14 mouse cellular contexts compared by ENCODE assay signal in genomic region chr7:65279277-65279676, GRCm38 (mm10).
DNase-seq lines count a peak whose midpoint lies in the region; ATAC-seq and TF ChIP-seq lines count a peak whose summit lies in the region.
"Had no signal": no experiment of that assay in that cellular context is flagged by ENCODE, and none has a peak within 500 bp of the region (broad histone marks: within the 10 kb centered on the region; RNA-seq: fewer than 3 reads in every experiment).

No protein-coding gene starts in this region.

- H3K27me3 ChIP-seq in forebrain, embryonic 14.5 days (replicated peaks; ENCODE audit: control insufficient read depth, insufficient read depth, low read length): no peaks in the 10 kb centered on the region
- H3K27me3 ChIP-seq in forebrain, embryonic 12.5 days: 0 out of 2 replicates have a peak, but pooled peaks cover 3% of the 10 kb centered on the region
- H3K27me3 ChIP-seq in lung, postnatal 0 days (replicated peaks; ENCODE audit: insufficient read depth, low read length): no peaks in the 10 kb centered on the region
- no peaks in the 10 kb centered on the region for H3K27me3 ChIP-seq in hindbrain, embryonic 15.5 days
- H3K27me3 ChIP-seq: Patski had no signal

- no peak overlapping the region for H3K27ac ChIP-seq in forebrain, embryonic 14.5 days (ENCODE audit: low read depth, low read length)
- H3K27ac ChIP-seq in forebrain, embryonic 12.5 days: no peak overlapping the region
- H3K27ac ChIP-seq in lung, postnatal 0 days (ENCODE audit: low read length): no peak overlapping the region
- H3K27ac ChIP-seq in hindbrain, embryonic 15.5 days (replicated peaks): peak overlapping the region; percentile 67

- DNase-seq in forebrain, embryonic 14.5 days (ENCODE audit: low spot score): peak; percentile 9
- DNase-seq in lung, postnatal 10 days: peak; percentile 12
- DNase-seq in lung, postnatal 0 days (ENCODE audit: low spot score): no peak
- DNase-seq in right cerebral cortex, adult 2 months (ENCODE audit: low spot score in 2 of 2): peak; percentile 50 to 55
- no peak for DNase-seq in urinary bladder, adult 2 months (ENCODE audit: low spot score)
- DNase-seq: adrenal gland, postnatal 14 days; liver, postnatal 0 days had no signal

- no peak for ATAC-seq in forebrain, embryonic 14.5 days
- ATAC-seq in forebrain, embryonic 12.5 days (ENCODE audit: low FRiP score): no peak
- no peak for ATAC-seq in lung, postnatal 0 days
- peak; percentile 65 for ATAC-seq in hindbrain, embryonic 15.5 days (ENCODE audit: low FRiP score, low read depth)
- ATAC-seq in megakaryocyte progenitor cell, adult 5-6 weeks (replicated peaks; ENCODE audit: poor library complexity): no peak
- ATAC-seq: CD4-positive, CD25-positive, alpha-beta regulatory T cell, adult 4 months; intestine, postnatal 0 days; liver, postnatal 0 days; Patski had no signal

- no peak overlapping the region for H3K4me2 ChIP-seq in forebrain, embryonic 14.5 days (ENCODE audit: low read length)
- H3K4me2 ChIP-seq in forebrain, embryonic 12.5 days: no peak overlapping the region
- H3K4me2 ChIP-seq in lung, postnatal 0 days (replicated peaks; ENCODE audit: low read depth, low read length): no peak overlapping the region
- H3K4me2 ChIP-seq in hindbrain, embryonic 15.5 days: peak overlapping the region; percentile 31; the same call in 1 of the 2 replicates
- H3K4me2 ChIP-seq: heart, embryonic 11.5 days had no signal

- H3K36me3 ChIP-seq in forebrain, embryonic 14.5 days (ENCODE audit: control insufficient read depth, insufficient read depth, low read length): no peaks in the 10 kb centered on the region
- no peaks in the 10 kb centered on the region for H3K36me3 ChIP-seq in forebrain, embryonic 12.5 days (replicated peaks)
- H3K36me3 ChIP-seq in lung, postnatal 0 days (ENCODE audit: insufficient read depth, low read length): no peaks in the 10 kb centered on the region
- H3K36me3 ChIP-seq in hindbrain, embryonic 15.5 days: no peaks in the 10 kb centered on the region

- no peak for TF ChIP-seq EP300 in lung, postnatal 0 days (IDR thresholded peaks at IDR 0.05)

- no peaks in the 10 kb centered on the region for H3K9me3 ChIP-seq in forebrain, embryonic 14.5 days (replicated peaks; ENCODE audit: control insufficient read depth, low read length)
- H3K9me3 ChIP-seq in forebrain, embryonic 12.5 days: no peaks in the 10 kb centered on the region
- no peaks in the 10 kb centered on the region for H3K9me3 ChIP-seq in lung, postnatal 0 days (ENCODE audit: low read length)
- no peaks in the 10 kb centered on the region for H3K9me3 ChIP-seq in hindbrain, embryonic 15.5 days

- no peak for TF ChIP-seq CTCF in lung, postnatal 0 days (IDR thresholded peaks at IDR 0.05)

- peaks cover 3% of the 10 kb centered on the region; the same call in 1 of the 2 replicates for H3K4me1 ChIP-seq in forebrain, embryonic 14.5 days (ENCODE audit: control insufficient read depth, insufficient read depth, low read length)
- peaks cover 23% of the 10 kb centered on the region for H3K4me1 ChIP-seq in forebrain, embryonic 12.5 days
- H3K4me1 ChIP-seq in lung, postnatal 0 days (ENCODE audit: insufficient read depth, low read depth, low read length): no peaks in the 10 kb centered on the region
- peaks cover 13% of the 10 kb centered on the region; the same call in 1 of the 2 replicates for H3K4me1 ChIP-seq in hindbrain, embryonic 15.5 days (replicated peaks)

- H3K4me3 ChIP-seq in forebrain, embryonic 14.5 days (ENCODE audit: low read depth, low read length): no peak overlapping the region
- no peak overlapping the region for H3K4me3 ChIP-seq in forebrain, embryonic 12.5 days (replicated peaks)
- no peak overlapping the region for H3K4me3 ChIP-seq in lung, postnatal 0 days (ENCODE audit: low read depth, low read length)
- H3K4me3 ChIP-seq in hindbrain, embryonic 15.5 days: no peak overlapping the region

- H3K9ac ChIP-seq in forebrain, embryonic 14.5 days (ENCODE audit: low read length): no peak overlapping the region
- H3K9ac ChIP-seq in forebrain, embryonic 12.5 days: no peak overlapping the region
- H3K9ac ChIP-seq in lung, postnatal 0 days (replicated peaks; ENCODE audit: low read depth): no peak overlapping the region
- no peak overlapping the region for H3K9ac ChIP-seq in hindbrain, embryonic 15.5 days
- H3K9ac ChIP-seq: liver, postnatal 0 days had no signal

- WGBS in forebrain, embryonic 14.5 days: 83% methylated on average over 13 of the region's 13 CpGs
- 91% methylated on average over 13 of the region's 13 CpGs for WGBS in forebrain, embryonic 12.5 days
- 52% methylated on average over 13 of the region's 13 CpGs for WGBS in lung, postnatal 0 days
- WGBS in hindbrain, embryonic 15.5 days: 57% methylated on average over 13 of the region's 13 CpGs

Comparison
In these comparisons a context has a peak if more than half of its experiments do, and no peak if none do; other contexts are left out.
1. DNase-seq: peak in forebrain, embryonic 14.5 days (single experiment), lung, postnatal 10 days (single experiment) and right cerebral cortex, adult 2 months (2 of 2); none in lung, postnatal 0 days (single experiment) and urinary bladder, adult 2 months (single experiment).